ENCODE assay signal across 8 mouse cellular contexts in genomic region chr9:63612565-63613515, GRCm38 (mm10). TPM values are rescaled to one million over a fixed set of nuclear protein-coding genes. Genes with fewer than 3 reads are reported as not detected.
DNase-seq lines count a peak whose midpoint lies in the region; ATAC-seq lines count a peak whose summit lies in the region.

No protein-coding gene starts in this region.

- 52% methylated on average over 16 of the region's 16 CpGs for WGBS in neural tube, embryonic 11.5 days
- WGBS in embryonic facial prominence, embryonic 13.5 days, result 35% methylated on average over 16 of the region's 16 CpGs

- H3K36me3 ChIP-seq in neural tube, embryonic 11.5 days (ENCODE audit: control insufficient read depth, insufficient read depth, low read length), result no peaks in the 10 kb centered on the region
- peaks cover 13% of the 10 kb centered on the region for H3K36me3 ChIP-seq in embryonic facial prominence, embryonic 13.5 days

- no peak overlapping the region for H3K27ac ChIP-seq in neural tube, embryonic 11.5 days (ENCODE audit: low read depth, low read length)
- peak overlapping the region; percentile 55 for H3K27ac ChIP-seq in embryonic facial prominence, embryonic 13.5 days

- H3K9ac ChIP-seq in neural tube, embryonic 11.5 days (ENCODE audit: low read length), result no peak overlapping the region
- H3K9ac ChIP-seq in embryonic facial prominence, embryonic 13.5 days, result no peak overlapping the region

- H3K9me3 ChIP-seq in neural tube, embryonic 11.5 days (ENCODE audit: control insufficient read depth, low read length), result no peaks in the 10 kb centered on the region
- no peaks in the 10 kb centered on the region for H3K9me3 ChIP-seq in embryonic facial prominence, embryonic 13.5 days

- H3K4me1 ChIP-seq in neural tube, embryonic 11.5 days (ENCODE audit: control insufficient read depth, insufficient read depth, low read length), result peaks cover 16% of the 10 kb centered on the region
- peaks cover 57% of the 10 kb centered on the region for H3K4me1 ChIP-seq in embryonic facial prominence, embryonic 13.5 days

- DNase-seq in neural tube, embryonic 11.5 days (ENCODE audit: low spot score), result peak; percentile 44
- no peak for DNase-seq in neural tube, embryonic 10.5 days (ENCODE audit: extremely low spot score, low spot score)
- DNase-seq in kidney, adult 18-20 months, result peak; percentile 24
- DNase-seq in lung, postnatal 25 days (ENCODE audit: low spot score), result peak; percentile 32
- DNase-seq in adrenal gland, postnatal 25 days, result no peak
- no peak for DNase-seq in gastrocnemius, adult 8-10 months (ENCODE audit: low spot score in 2 of 2)
- no peak for DNase-seq in thymus, postnatal 4 days

- no peak overlapping the region for H3K4me3 ChIP-seq in neural tube, embryonic 11.5 days (ENCODE audit: low read depth, low read length)
- H3K4me3 ChIP-seq in embryonic facial prominence, embryonic 13.5 days, result no peak overlapping the region

- ATAC-seq in neural tube, embryonic 11.5 days (ENCODE audit: insufficient read depth, low FRiP score, low TSS enrichment), result no peak
- peak; percentile 69; the same call in 1 of the 2 replicates for ATAC-seq in embryonic facial prominence, embryonic 13.5 days (ENCODE audit: insufficient number of reproducible peaks, insufficient read depth, low FRiP score, low TSS enrichment, low read depth)

- no peak overlapping the region for H3K4me2 ChIP-seq in neural tube, embryonic 11.5 days (ENCODE audit: low read depth)
- H3K4me2 ChIP-seq in embryonic facial prominence, embryonic 13.5 days, result peak overlapping the region; percentile 45

- H3K27me3 ChIP-seq in neural tube, embryonic 11.5 days (ENCODE audit: control insufficient read depth, insufficient read depth, low read length), result no peaks in the 10 kb centered on the region
- H3K27me3 ChIP-seq in embryonic facial prominence, embryonic 13.5 days, result no peaks in the 10 kb centered on the region

RNA-seq across cellular contexts. Expression of gene Aagab, which starts 10.4 kb away (rescaled TPM):
- polyA plus RNA-seq in neural tube, embryonic 11.5 days (2014; fragmentation: Nextera tagmentation; extraction: Ambion mirVana), result 51.9 and 54.3 TPM in 2 replicates
- polyA plus RNA-seq in embryonic facial prominence, embryonic 13.5 days (2015; fragmentation: Nextera tagmentation; extraction: Ambion mirVana), result 28.0 and 28.9 TPM in 2 replicates
- 26.6 and 33.1 TPM in 2 replicates for total RNA-seq in adrenal gland, postnatal 25 days (2021)
- total RNA-seq in gastrocnemius, adult 8-10 months (2022), result 10 to 100 TPM in 3 of 4 experiments, 1 to 10 TPM in 1; 9.9 to 13.6 (median 12.9) TPM

RNA-seq across cellular contexts. Expression of gene Iqch, which starts 10.5 kb away (rescaled TPM):
- 0.12 and 0.19 TPM in 2 replicates for polyA plus RNA-seq in neural tube, embryonic 11.5 days (2014; fragmentation: Nextera tagmentation; extraction: Ambion mirVana)
- polyA plus RNA-seq in embryonic facial prominence, embryonic 13.5 days (2015; fragmentation: Nextera tagmentation; extraction: Ambion mirVana), result 0.10 TPM in 1 of 2 replicates, not detected in the other
- total RNA-seq in adrenal gland, postnatal 25 days (2021), result 0.15 TPM in 1 of 2 replicates, not detected in the other
- not detected for total RNA-seq in gastrocnemius, adult 8-10 months (2022)

Comparison
In these comparisons a context has a peak if more than half of its experiments do, and no peak if none do; other contexts are left out.
1. DNase-seq: peak in neural tube, embryonic 11.5 days (single experiment), kidney, adult 18-20 months (single experiment) and lung, postnatal 25 days (single experiment); none in neural tube, embryonic 10.5 days (single experiment), adrenal gland, postnatal 25 days (single experiment), gastrocnemius, adult 8-10 months (0 of 2) and thymus, postnatal 4 days (single experiment).